Comparison of ENCODE assay signal across 8 mouse cellular contexts in genomic region chr14:45387480-45387879, GRCm38 (mm10). TPM values are rescaled to one million over a fixed set of nuclear protein-coding genes. Genes with fewer than 3 reads are reported as not detected.
DNase-seq lines count a peak whose midpoint lies in the region; ATAC-seq and TF ChIP-seq lines count a peak whose summit lies in the region.

No protein-coding gene starts in this region.

- peak overlapping the region; percentile 73 for H3K4me2 ChIP-seq in limb, embryonic 11.5 days (ENCODE audit: low read depth, severe bottlenecking)
- peak overlapping the region; percentile 81 for H3K4me2 ChIP-seq in neural tube, embryonic 13.5 days

- 30% methylated on average over 2 of the region's 2 CpGs for WGBS in spleen, adult 2 months
- WGBS in forebrain, embryonic 10.5 days = 24% methylated on average over 2 of the region's 2 CpGs
- WGBS in limb, embryonic 11.5 days = 23% methylated on average over 2 of the region's 2 CpGs
- WGBS in neural tube, embryonic 13.5 days = 26% methylated on average over 2 of the region's 2 CpGs

- no peak for TF ChIP-seq CTCF in spleen, adult 2 months (IDR thresholded peaks at IDR 0.05; ENCODE audit: extremely low read depth, insufficient read depth, insufficient read length, insufficient replicate concordance)

- H3K27ac ChIP-seq in spleen, adult 2 months (ENCODE audit: insufficient read depth, low read length) = peak overlapping the region; percentile 35; the same call in 1 of the 2 replicates
- 0 out of 2 replicates have a peak overlapping the region, but pooled peaks have one; percentile 93 for H3K27ac ChIP-seq in forebrain, embryonic 10.5 days
- no peak overlapping the region for H3K27ac ChIP-seq in limb, embryonic 11.5 days (replicated peaks; ENCODE audit: low read depth, low read length)
- no peak overlapping the region for H3K27ac ChIP-seq in neural tube, embryonic 13.5 days (replicated peaks)

- no peaks in the 10 kb centered on the region for H3K27me3 ChIP-seq in spleen, adult 2 months (ENCODE audit: control insufficient read depth, insufficient read depth, low read length)
- H3K27me3 ChIP-seq in forebrain, embryonic 10.5 days (ENCODE audit: poor library complexity, severe bottlenecking) = no peaks in the 10 kb centered on the region
- no peaks in the 10 kb centered on the region for H3K27me3 ChIP-seq in limb, embryonic 11.5 days (ENCODE audit: control insufficient read depth, insufficient read depth, low read length)
- H3K27me3 ChIP-seq in neural tube, embryonic 13.5 days = no peaks in the 10 kb centered on the region

- intact Hi-C loops in heart, postnatal 14 days (cut with DNase I) = no loop called here

- H3K36me3 ChIP-seq in spleen, adult 2 months (ENCODE audit: control insufficient read depth, insufficient read depth, low read length) = no peaks in the 10 kb centered on the region
- peaks cover 12% of the 10 kb centered on the region for H3K36me3 ChIP-seq in forebrain, embryonic 10.5 days (replicated peaks)
- no peaks in the 10 kb centered on the region for H3K36me3 ChIP-seq in limb, embryonic 11.5 days (ENCODE audit: control insufficient read depth, insufficient read depth, low read length)
- 0 out of 2 replicates have a peak, but pooled peaks cover 3% of the 10 kb centered on the region for H3K36me3 ChIP-seq in neural tube, embryonic 13.5 days

- H3K9me3 ChIP-seq in forebrain, embryonic 10.5 days = no peaks in the 10 kb centered on the region
- H3K9me3 ChIP-seq in limb, embryonic 11.5 days (ENCODE audit: control insufficient read depth, low read length) = no peaks in the 10 kb centered on the region
- no peaks in the 10 kb centered on the region for H3K9me3 ChIP-seq in neural tube, embryonic 13.5 days

- TF ChIP-seq POLR2A in spleen, adult 2 months (IDR thresholded peaks at IDR 0.05; ENCODE audit: low read depth, low read length) = no peak

- ATAC-seq in limb, embryonic 11.5 days (ENCODE audit: insufficient number of reproducible peaks, low FRiP score, low TSS enrichment, low read depth) = no peak
- ATAC-seq in neural tube, embryonic 13.5 days (ENCODE audit: low read depth) = no peak

- H3K4me1 ChIP-seq in spleen, adult 2 months (ENCODE audit: control insufficient read depth, insufficient read depth, insufficient read length) = no peaks in the 10 kb centered on the region
- peaks cover 21% of the 10 kb centered on the region for H3K4me1 ChIP-seq in forebrain, embryonic 10.5 days
- peaks cover 7% of the 10 kb centered on the region; the same call in 1 of the 2 replicates for H3K4me1 ChIP-seq in limb, embryonic 11.5 days (ENCODE audit: control insufficient read depth, insufficient read depth, low read length)
- peaks cover 19% of the 10 kb centered on the region for H3K4me1 ChIP-seq in neural tube, embryonic 13.5 days (replicated peaks)

- no peak for DNase-seq in spleen, adult 2 months (ENCODE audit: low read depth in 1 of 2, low spot score in 2 of 2)
- DNase-seq in spleen, postnatal 10 days (ENCODE audit: low spot score in 2 of 2) = no peak
- DNase-seq in forebrain, embryonic 10.5 days (ENCODE audit: extremely low spot score, low spot score) = no peak
- no peak for DNase-seq in limb, embryonic 11.5 days (ENCODE audit: low spot score)
- no peak for DNase-seq in left cerebral cortex, adult 9 months (ENCODE audit: low spot score in 2 of 2)
- no peak for DNase-seq in urinary bladder, postnatal 4 days (ENCODE audit: low spot score in 2 of 2)
- no peak for DNase-seq in heart, postnatal 14 days

- no peak overlapping the region for H3K9ac ChIP-seq in limb, embryonic 11.5 days (ENCODE audit: low read length)
- peak overlapping the region; percentile 92; the same call in 1 of the 2 replicates for H3K9ac ChIP-seq in neural tube, embryonic 13.5 days

- H3K4me3 ChIP-seq in spleen, adult 2 months (ENCODE audit: extremely low read depth, insufficient read depth, insufficient read length) = peak overlapping the region; percentile 17; the same call in 1 of the 2 replicates
- H3K4me3 ChIP-seq in forebrain, embryonic 10.5 days = peak overlapping the region; percentile 82
- peak overlapping the region; percentile 85; the same call in 1 of the 2 replicates for H3K4me3 ChIP-seq in limb, embryonic 11.5 days (ENCODE audit: low read depth, low read length)
- peak overlapping the region; percentile 84 for H3K4me3 ChIP-seq in neural tube, embryonic 13.5 days

RNA-seq across cellular contexts. Expression of gene Gnpnat1, which starts 17.2 kb away (rescaled TPM):
- polyA plus RNA-seq in spleen, adult 2 months (2012; rRNA removed) = 1.9 TPM in 2 replicates
- polyA plus RNA-seq in forebrain, embryonic 10.5 days (2016; fragmentation: Nextera tagmentation; extraction: Ambion mirVana) = 41.1 and 45.9 TPM in 2 replicates
- 54.7 and 58.3 TPM in 2 replicates for polyA plus RNA-seq in limb, embryonic 11.5 days (2014; fragmentation: Nextera tagmentation; extraction: Ambion mirVana)
- polyA plus RNA-seq in neural tube, embryonic 13.5 days (2015; fragmentation: Nextera tagmentation; extraction: Ambion mirVana) = 29.9 and 31.0 TPM in 2 replicates
- 10 to 100 TPM; 10.2 to 11.9 TPM for total RNA-seq in heart, postnatal 14 days (2021)

RNA-seq across cellular contexts. Expression of gene Styx, which starts 36.6 kb away (rescaled TPM):
- polyA plus RNA-seq in spleen, adult 2 months (2012; rRNA removed) = 6.0 and 19.0 TPM in 2 replicates
- 37.0 and 38.2 TPM in 2 replicates for polyA plus RNA-seq in forebrain, embryonic 10.5 days (2016; fragmentation: Nextera tagmentation; extraction: Ambion mirVana)
- 42.7 and 45.3 TPM in 2 replicates for polyA plus RNA-seq in limb, embryonic 11.5 days (2014; fragmentation: Nextera tagmentation; extraction: Ambion mirVana)
- polyA plus RNA-seq in neural tube, embryonic 13.5 days (2015; fragmentation: Nextera tagmentation; extraction: Ambion mirVana) = 60.1 and 68.3 TPM in 2 replicates
- 10 to 100 TPM; 32.1 to 34.9 TPM for total RNA-seq in heart, postnatal 14 days (2021)

RNA-seq across cellular contexts. Expression of gene Psmc6, which starts 57.9 kb away (rescaled TPM):
- 9.8 and 10.3 TPM in 2 replicates for polyA plus RNA-seq in spleen, adult 2 months (2012; rRNA removed)
- 211 and 220 TPM in 2 replicates for polyA plus RNA-seq in forebrain, embryonic 10.5 days (2016; fragmentation: Nextera tagmentation; extraction: Ambion mirVana)
- polyA plus RNA-seq in limb, embryonic 11.5 days (2014; fragmentation: Nextera tagmentation; extraction: Ambion mirVana) = 237 and 242 TPM in 2 replicates
- 178 and 184 TPM in 2 replicates for polyA plus RNA-seq in neural tube, embryonic 13.5 days (2015; fragmentation: Nextera tagmentation; extraction: Ambion mirVana)
- total RNA-seq in heart, postnatal 14 days (2021) = 100 to 1,000 TPM in 1 of 2 experiments, 10 to 100 TPM in 1; 98.5 to 103 TPM

Comparison
In these comparisons a context has a peak if more than half of its experiments do, and no peak if none do; other contexts are left out.
1. H3K27ac ChIP-seq: peak in spleen, adult 2 months (single experiment) and forebrain, embryonic 10.5 days (single experiment); none in limb, embryonic 11.5 days (single experiment) and neural tube, embryonic 13.5 days (single experiment).
2. H3K4me3 ChIP-seq: peak in every context shown above with its lines; median percentile 85 in limb, embryonic 11.5 days; 84 in neural tube, embryonic 13.5 days; 82 in forebrain, embryonic 10.5 days; 17 in spleen, adult 2 months.
3. RNA of gene Gnpnat1, which starts 17.2 kb away (polyA plus RNA-seq): 54.7 to 58.3 TPM in limb, embryonic 11.5 days, 41.1 to 45.9 TPM in forebrain, embryonic 10.5 days and 29.9 to 31.0 TPM in neural tube, embryonic 13.5 days; 1.9 TPM in spleen, adult 2 months; every median in the first group is over 10 times any median in the second.
4. RNA of gene Psmc6, which starts 57.9 kb away (polyA plus RNA-seq): 237 to 242 TPM in limb, embryonic 11.5 days, 211 to 220 TPM in forebrain, embryonic 10.5 days and 178 to 184 TPM in neural tube, embryonic 13.5 days; 9.8 to 10.3 TPM in spleen, adult 2 months; every median in the first group is over 10 times any median in the second.